Mouse (Mus musculus) hindbrain, embryonic 11.5 days (tissue): Measurements from ENCODE around the gene Klhdc8b. TPM values are rescaled to one million over a fixed set of nuclear protein-coding genes. Genes with fewer than 3 reads are reported as not detected.

Source experiments
- ATAC-seq: fragments of 200-750 bp; cut with Nextera tagmentation; 2 replicates; pipeline ENCODE4 v1.8.0; 2017; ENCODE audit warnings: mild to moderate bottlenecking, moderate TSS enrichment, moderate library complexity; ENCODE audit not compliant: low FRiP score
- DNase-seq: peaks from one replicate; pipeline ENCODE4 v3.0.0-alpha.2; 2015; ENCODE audit warnings: low spot score
- H3K27ac ChIP-seq: fragments of 300-500 bp; sonication (generic); 2 replicates; pipeline ENCODE4 v1.5.1; 2014; ENCODE audit warnings: mild to moderate bottlenecking, low read depth, low read length
- H3K27me3 ChIP-seq: fragments of 300-500 bp; sonication (generic); 2 replicates; pipeline ENCODE4 v1.6.1; 2014; ENCODE audit warnings: mild to moderate bottlenecking, low read length, moderate library complexity, mixed read lengths; ENCODE audit not compliant: control insufficient read depth, insufficient read depth
- H3K36me3 ChIP-seq: fragments of 300-500 bp; sonication (generic); 2 replicates; pipeline ENCODE4 v1.6.1; 2014; ENCODE audit warnings: mild to moderate bottlenecking, low read length, moderate library complexity, mixed read lengths; ENCODE audit not compliant: control insufficient read depth, insufficient read depth
- H3K4me1 ChIP-seq: fragments of 300-500 bp; sonication (generic); replicated peaks from 2 replicates; pipeline ENCODE4 v1.6.1; 2014; ENCODE audit warnings: low read length, mixed read lengths; ENCODE audit not compliant: control insufficient read depth, insufficient read depth
- H3K4me2 ChIP-seq: fragments of 300-500 bp; sonication (generic); replicated peaks from 2 replicates; pipeline ENCODE4 v1.6.1; 2014; ENCODE audit warnings: mild to moderate bottlenecking, low read depth, low read length
- H3K4me3 ChIP-seq: fragments of 300-500 bp; sonication (generic); 2 replicates; pipeline ENCODE4 v1.5.1; 2014; ENCODE audit warnings: low read depth, low read length
- H3K9ac ChIP-seq: fragments of 300-500 bp; sonication (generic); 2 replicates; pipeline ENCODE4 v1.6.1; 2014; ENCODE audit warnings: low read depth, low read length
- H3K9me3 ChIP-seq: fragments of 300-500 bp; sonication (generic); 2 replicates; pipeline ENCODE4 v1.6.1; 2016; ENCODE audit warnings: low read length; ENCODE audit not compliant: control insufficient read depth
- WGBS: fragments of 180-500 bp; shearing (Covaris S2); extraction: QIAGEN DNeasy Blood & Tissue Kit; methylation state at CpG from one replicate; pipeline ENCODE4 v1.1.7; 2014; 5-methylcytosine and 5-hydroxymethylcytosine counted together
- polyA plus RNA-seq: library from polyadenylated mRNA; unstranded; fragments of >200 nt; fragmentation: Nextera tagmentation; extraction: Ambion mirVana; gene quantifications from 2 replicates; pipeline ENCODE4 v1.2.1, GENCODE M21; 2014

Gene Klhdc8b
- polyA plus RNA-seq, 1 experiment from 2014 or later: 28.8 TPM

DNA sequence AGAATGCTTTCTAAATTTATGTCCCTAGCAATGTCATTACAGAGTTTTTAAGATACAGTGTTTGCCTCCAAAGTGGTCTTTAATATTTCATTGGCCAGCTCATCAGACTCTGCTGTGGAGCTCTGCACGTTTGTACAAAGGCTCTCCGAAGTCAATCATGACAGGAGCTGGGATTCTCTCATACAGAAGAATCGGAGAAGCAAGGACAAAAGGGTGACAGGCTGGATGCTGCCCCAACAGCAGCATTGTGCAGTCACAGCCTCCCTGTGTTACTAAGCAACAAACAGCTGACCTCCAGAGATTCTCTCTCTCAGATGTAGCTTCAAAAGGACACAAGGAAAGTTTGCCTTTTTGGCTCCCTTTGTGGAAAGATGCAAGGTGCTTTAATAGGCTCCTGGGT lies 25.2 kb downstream of the Klhdc8b start, which contains the start of gene BC048562:
Gene BC048562, plus strand, starts transcription at position 301 of the 400 bp plus-strand sequence.
- DNase-seq: no peak
- H3K9me3 ChIP-seq: no peaks in the 10 kb centered on the region
- H3K27me3 ChIP-seq: no peaks in the 10 kb centered on the region
- 25% methylated on average over 3 of the region's 3 CpGs for WGBS
- no peak for ATAC-seq
- no peak within 1 kb of the TSS for H3K4me2 ChIP-seq
- H3K4me3 ChIP-seq: no peak within 1 kb of the TSS
- no peaks in the 10 kb centered on the region for H3K36me3 ChIP-seq
- no peaks in the 10 kb centered on the region for H3K4me1 ChIP-seq
- H3K27ac ChIP-seq: no peak within 1 kb of the TSS
- H3K9ac ChIP-seq: no peak within 1 kb of the TSS

GRCm38 (mm10) chr9:108431431-108432067 lies 29.8 kb downstream of the Klhdc8b start:
- H3K4me3 ChIP-seq: peak overlapping the region; percentile 17; the same call in 1 of the 2 replicates
- peak overlapping the region; percentile 32; the same call in 1 of the 2 replicates for H3K4me2 ChIP-seq
- 44% methylated on average over 32 of the region's 32 CpGs for WGBS
- H3K27me3 ChIP-seq: no peaks in the 10 kb centered on the region
- ATAC-seq (peak; percentile 47; the same call in 1 of the 2 replicates), DNase-seq (peak; percentile 69)
- H3K9me3 ChIP-seq: no peaks in the 10 kb centered on the region
- H3K4me1 ChIP-seq: no peaks in the 10 kb centered on the region
- H3K36me3 ChIP-seq: no peaks in the 10 kb centered on the region
- no peak overlapping the region for H3K9ac ChIP-seq
- no peak overlapping the region for H3K27ac ChIP-seq

DNA sequence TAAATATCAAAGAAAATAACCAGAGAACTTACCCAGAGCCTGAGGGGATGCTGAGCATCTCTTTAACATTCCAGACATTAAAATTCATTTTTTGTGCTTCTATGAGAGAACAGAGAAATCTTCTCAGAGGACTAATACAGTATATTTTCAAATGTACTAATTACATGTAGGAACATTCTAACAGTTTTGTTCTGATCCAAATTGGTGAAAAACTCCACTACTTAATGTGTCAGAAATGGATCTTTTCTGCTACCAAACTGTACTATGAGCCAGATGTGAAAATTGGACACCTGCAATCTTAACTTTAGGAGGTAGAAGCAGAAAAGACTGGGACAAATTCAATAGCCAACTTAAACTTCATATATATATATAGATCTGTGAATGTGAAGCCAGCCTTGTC lies 33.0 kb downstream of the Klhdc8b start, which contains the start of gene Ccdc36:
Gene Ccdc36, minus strand, starts transcription at position 101 of the 400 bp plus-strand sequence.
- Histone ChIP-seq H3K36me3 (no peaks in the 10 kb centered on the region), H3K4me3 (no peak within 1 kb of the TSS), H3K4me1 (no peaks in the 10 kb centered on the region), H3K27me3 (no peaks in the 10 kb centered on the region), H3K4me2 (no peak within 1 kb of the TSS), H3K9ac (no peak within 1 kb of the TSS), H3K9me3 (no peaks in the 10 kb centered on the region), H3K27ac (no peak within 1 kb of the TSS)
- ATAC-seq (no peak), DNase-seq (no peak)

GRCm38 (mm10) chr9:108412221-108412620 lies 49.2 kb downstream of the Klhdc8b start:
- Histone ChIP-seq H3K36me3 (no peaks in the 10 kb centered on the region), H3K4me3 (no peak overlapping the region), H3K27ac (no peak overlapping the region), H3K4me2 (no peak overlapping the region), H3K9ac (no peak overlapping the region), H3K4me1 (no peaks in the 10 kb centered on the region), H3K27me3 (no peaks in the 10 kb centered on the region), H3K9me3 (no peaks in the 10 kb centered on the region)
- ATAC-seq (no peak), DNase-seq (no peak)
- 81% methylated on average over 1 of the region's 1 CpGs for WGBS

- WGBS: 81% methylated on average over 9 of the region's 9 CpGs
- H3K9me3 ChIP-seq: no peaks in the 10 kb centered on the region
- H3K4me2 ChIP-seq: no peak overlapping the region
- no peak overlapping the region for H3K4me3 ChIP-seq
- no peak overlapping the region for H3K9ac ChIP-seq
- no peaks in the 10 kb centered on the region for H3K36me3 ChIP-seq
- no peak for DNase-seq
- no peak for ATAC-seq
- H3K27ac ChIP-seq: no peak overlapping the region
- H3K27me3 ChIP-seq: no peaks in the 10 kb centered on the region
- H3K4me1 ChIP-seq: no peaks in the 10 kb centered on the region
Observed at GRCm38 (mm10) chr9:108411381-108411942, 49.9 kb downstream of the Klhdc8b start.

DNA sequence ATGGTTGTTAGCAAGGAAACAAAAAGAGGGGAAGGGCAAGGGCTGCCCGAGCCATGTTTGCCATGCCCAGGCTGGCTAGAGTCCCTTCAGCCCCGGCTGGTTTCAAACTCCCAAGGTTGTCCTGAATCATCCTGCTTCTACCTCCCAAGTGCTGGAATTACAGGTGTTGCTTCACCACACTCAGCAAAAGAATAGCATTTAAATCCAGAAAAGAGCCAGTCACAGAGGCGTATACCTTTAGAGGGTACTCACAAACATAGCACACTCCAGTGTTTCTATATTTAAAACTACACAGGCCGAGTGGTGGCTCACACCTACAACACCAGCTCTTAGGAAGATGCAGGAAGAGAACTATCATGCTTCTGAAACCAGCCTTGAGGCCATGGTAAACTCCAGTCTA lies 51.8 kb downstream of the Klhdc8b start:
- Histone ChIP-seq H3K9me3 (no peaks in the 10 kb centered on the region), H3K4me3 (no peak overlapping the region), H3K27ac (no peak overlapping the region), H3K27me3 (no peaks in the 10 kb centered on the region), H3K36me3 (no peaks in the 10 kb centered on the region), H3K4me1 (no peaks in the 10 kb centered on the region), H3K9ac (no peak overlapping the region), H3K4me2 (no peak overlapping the region)
- DNase-seq: no peak
- WGBS: 93% methylated on average over 4 of the region's 4 CpGs
- ATAC-seq: no peak

DNA sequence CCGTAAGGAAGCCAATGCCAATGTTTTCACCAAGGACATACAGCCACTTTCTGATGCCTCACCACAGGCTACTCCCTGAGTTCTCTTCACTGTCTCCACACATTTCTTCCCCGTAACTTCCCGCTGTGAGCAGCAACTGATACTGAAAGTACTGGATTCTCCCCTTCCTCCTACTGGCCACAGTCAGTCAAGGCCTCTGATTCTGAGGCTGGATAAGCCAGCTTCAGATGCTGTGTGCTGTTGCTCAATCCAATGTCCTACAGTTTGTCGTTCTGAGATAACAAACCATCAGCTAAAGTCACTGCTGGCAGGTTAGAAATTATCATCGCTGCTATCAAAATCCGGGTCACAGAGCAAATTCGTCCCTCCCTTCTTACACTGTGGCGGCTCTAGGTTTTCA lies 56.9 kb downstream of the Klhdc8b start:
- ATAC-seq: no peak
- H3K4me2 ChIP-seq: no peak overlapping the region
- H3K4me3 ChIP-seq: no peak overlapping the region
- H3K27me3 ChIP-seq: no peaks in the 10 kb centered on the region
- H3K36me3 ChIP-seq: no peaks in the 10 kb centered on the region
- 79% methylated on average over 8 of the region's 8 CpGs for WGBS
- H3K9ac ChIP-seq: no peak overlapping the region
- no peak for DNase-seq
- no peaks in the 10 kb centered on the region for H3K9me3 ChIP-seq
- no peak overlapping the region for H3K27ac ChIP-seq
- H3K4me1 ChIP-seq: no peaks in the 10 kb centered on the region

- no peak for DNase-seq
- Histone ChIP-seq H3K9ac (no peak overlapping the region), H3K27ac (no peak overlapping the region), H3K4me1 (no peaks in the 10 kb centered on the region), H3K4me3 (no peak overlapping the region), H3K36me3 (no peaks in the 10 kb centered on the region), H3K9me3 (no peaks in the 10 kb centered on the region), H3K4me2 (no peak overlapping the region), H3K27me3 (no peaks in the 10 kb centered on the region)
- no peak for ATAC-seq
- WGBS: 90% methylated on average over 4 of the region's 4 CpGs
Observed at GRCm38 (mm10) chr9:108403081-108403480, 58.3 kb downstream of the Klhdc8b start.
